In genomic region chr4:137993821-137994561, GRCm38 (mm10) we compare ENCODE assay signal across 8 mouse cellular contexts. TPM values are rescaled to one million over a fixed set of nuclear protein-coding genes. Genes with fewer than 3 reads are reported as not detected.
DNase-seq lines count a peak whose midpoint lies in the region; ATAC-seq and TF ChIP-seq lines count a peak whose summit lies in the region.

No protein-coding gene starts in this region.

- TF ChIP-seq POLR2A in cortical plate, adult 2 months (IDR thresholded peaks at IDR 0.05; ENCODE audit: extremely low read depth, insufficient read depth, low read length) = no peak

- no peaks in the 10 kb centered on the region for H3K9me3 ChIP-seq in kidney, embryonic 14.5 days (ENCODE audit: control insufficient read depth, low read length)
- H3K9me3 ChIP-seq in lung, embryonic 14.5 days (ENCODE audit: low read depth, low read length) = no peaks in the 10 kb centered on the region
- no peaks in the 10 kb centered on the region for H3K9me3 ChIP-seq in neural tube, embryonic 14.5 days (ENCODE audit: control insufficient read depth, low read length)

- peak; percentile 28 for DNase-seq in 3134 (ENCODE audit: extremely low read depth, insufficient read length, low spot score)
- peak; percentile 34 for DNase-seq in T-cell, adult 2 months (ENCODE audit: low spot score)
- peak; percentile 28 for DNase-seq in heart, adult 8-10 months (ENCODE audit: low spot score)
- peak; percentile 45 for DNase-seq in lung, embryonic 14.5 days
- DNase-seq in thymus, postnatal 14 days = peak; percentile 63

- peaks cover 6% of the 10 kb centered on the region for H3K4me1 ChIP-seq in cortical plate, adult 2 months (ENCODE audit: control insufficient read depth, insufficient read depth, low read length)
- peaks cover 16% of the 10 kb centered on the region for H3K4me1 ChIP-seq in kidney, embryonic 14.5 days (ENCODE audit: control insufficient read depth, insufficient read depth, low read length)
- H3K4me1 ChIP-seq in lung, embryonic 14.5 days (ENCODE audit: insufficient read depth) = peaks cover 11% of the 10 kb centered on the region
- H3K4me1 ChIP-seq in neural tube, embryonic 14.5 days (ENCODE audit: control insufficient read depth, insufficient read depth, low read length) = peaks cover 23% of the 10 kb centered on the region

- H3K4me2 ChIP-seq in kidney, embryonic 14.5 days (replicated peaks; ENCODE audit: low read depth, low read length) = peak overlapping the region; percentile 60
- H3K4me2 ChIP-seq in lung, embryonic 14.5 days = peak overlapping the region; percentile 90
- peak overlapping the region; percentile 84 for H3K4me2 ChIP-seq in neural tube, embryonic 14.5 days (ENCODE audit: low read depth, low read length)

- TF ChIP-seq CTCF in cortical plate, adult 2 months (IDR thresholded peaks at IDR 0.05; ENCODE audit: extremely low read depth, insufficient read depth, low read length) = no peak
- TF ChIP-seq CTCF in lung, embryonic 14.5 days (IDR thresholded peaks at IDR 0.05; ENCODE audit: low read depth) = no peak

- no peaks in the 10 kb centered on the region for H3K27me3 ChIP-seq in kidney, embryonic 14.5 days (ENCODE audit: control insufficient read depth, insufficient read depth, low read length)
- peaks cover 10% of the 10 kb centered on the region for H3K27me3 ChIP-seq in lung, embryonic 14.5 days (ENCODE audit: insufficient read depth, low read length)
- 0 out of 2 replicates have a peak, but pooled peaks cover 3% of the 10 kb centered on the region for H3K27me3 ChIP-seq in neural tube, embryonic 14.5 days (ENCODE audit: control insufficient read depth, insufficient read depth, low read length)

- H3K4me3 ChIP-seq in cortical plate, adult 2 months (ENCODE audit: insufficient read depth, low read length) = peak overlapping the region; percentile 70
- H3K4me3 ChIP-seq in kidney, embryonic 14.5 days (ENCODE audit: low read length) = peak overlapping the region; percentile 99
- H3K4me3 ChIP-seq in lung, embryonic 14.5 days (ENCODE audit: low read depth, low read length) = peak overlapping the region; percentile 98
- peak overlapping the region; percentile 91 for H3K4me3 ChIP-seq in neural tube, embryonic 14.5 days (ENCODE audit: low read depth, low read length)

- peak overlapping the region; percentile 92 for H3K27ac ChIP-seq in cortical plate, adult 2 months (ENCODE audit: insufficient read depth, low read length)
- H3K27ac ChIP-seq in kidney, embryonic 14.5 days (ENCODE audit: low read depth, low read length) = peak overlapping the region; percentile 93
- peak overlapping the region; percentile 96 for H3K27ac ChIP-seq in lung, embryonic 14.5 days (ENCODE audit: low read depth)
- peak overlapping the region; percentile 97 for H3K27ac ChIP-seq in neural tube, embryonic 14.5 days (ENCODE audit: low read depth, low read length)

- WGBS in kidney, embryonic 14.5 days = 1% methylated on average over 54 of the region's 60 CpGs
- whole genome bisulfite sequencing in lung, embryonic 14.5 days = under 1% methylated on average over 51 of the region's 60 CpGs
- WGBS in neural tube, embryonic 14.5 days = under 1% methylated on average over 32 of the region's 60 CpGs

- peak overlapping the region; percentile 99 for H3K9ac ChIP-seq in kidney, embryonic 14.5 days (ENCODE audit: low read depth, low read length)
- peak overlapping the region; percentile 98 for H3K9ac ChIP-seq in lung, embryonic 14.5 days
- peak overlapping the region; percentile 98 for H3K9ac ChIP-seq in neural tube, embryonic 14.5 days (replicated peaks; ENCODE audit: low read depth, low read length)

- peak; percentile 44 for ATAC-seq in kidney, embryonic 14.5 days (ENCODE audit: low FRiP score, low TSS enrichment)
- ATAC-seq in lung, embryonic 14.5 days (ENCODE audit: insufficient read depth) = peak; percentile 23; the same call in 1 of the 2 replicates
- ATAC-seq in neural tube, embryonic 14.5 days (ENCODE audit: low read depth) = peak; percentile 35

- peaks cover 21% of the 10 kb centered on the region for H3K36me3 ChIP-seq in kidney, embryonic 14.5 days (ENCODE audit: control insufficient read depth, insufficient read depth, low read length)
- H3K36me3 ChIP-seq in lung, embryonic 14.5 days (ENCODE audit: insufficient read depth) = peaks cover 29% of the 10 kb centered on the region
- peaks cover 9% of the 10 kb centered on the region; the same call in 1 of the 2 replicates for H3K36me3 ChIP-seq in neural tube, embryonic 14.5 days (ENCODE audit: control insufficient read depth, insufficient read depth, low read length)

RNA-seq across cellular contexts. Expression of gene Eif4g3, which starts 1.2 kb away (rescaled TPM):
- polyA plus RNA-seq in cortical plate, adult 2 months (2012; rRNA removed) = 148 and 164 TPM in 2 replicates
- 10 to 100 TPM; 36.5 to 42.9 (median 41.0) TPM for total RNA-seq in heart, adult 8-10 months (2022)
- 35.6 and 55.9 TPM in 2 replicates for polyA plus RNA-seq in kidney, embryonic 14.5 days (2014; fragmentation: Nextera tagmentation; extraction: Ambion mirVana)
- polyA plus RNA-seq in lung, embryonic 14.5 days (2014; fragmentation: Nextera tagmentation; extraction: Ambion mirVana) = 38.9 and 42.9 TPM in 2 replicates
- 64.9 and 71.4 TPM in 2 replicates for polyA plus RNA-seq in neural tube, embryonic 14.5 days (2014; fragmentation: Nextera tagmentation; extraction: Ambion mirVana)

Comparison
In these comparisons a context has a peak if more than half of its experiments do, and no peak if none do; other contexts are left out.
1. Peak in every context shown above with its lines: DNase-seq, ATAC-seq, H3K4me3 ChIP-seq and H3K27ac ChIP-seq.